Mouse (Mus musculus) hindbrain, embryonic 14.5 days (tissue): ENCODE data around the gene Cep85l. TPM values are rescaled to one million over a fixed set of nuclear protein-coding genes. Genes with fewer than 3 reads are reported as not detected.

Experiments
- ATAC-seq: fragments of 200-750 bp; cut with Nextera tagmentation; 2 replicates; pipeline ENCODE4 v1.8.0; 2017; ENCODE audit warnings: moderate number of reproducible peaks, mild to moderate bottlenecking, moderate TSS enrichment, moderate library complexity; ENCODE audit not compliant: low FRiP score
- DNase-seq: peaks from one replicate; pipeline ENCODE4 v3.0.0-alpha.2; 2015; ENCODE audit warnings: low spot score
- H3K27ac ChIP-seq: fragments of 300-500 bp; sonication (generic); 2 replicates; pipeline ENCODE4 v1.5.1; 2014; ENCODE audit warnings: mild to moderate bottlenecking, moderate library complexity
- H3K27me3 ChIP-seq: fragments of 300-500 bp; sonication (generic); 2 replicates; pipeline ENCODE4 v1.6.1; 2014; ENCODE audit warnings: mild to moderate bottlenecking, low read length, mixed read lengths; ENCODE audit not compliant: control insufficient read depth, insufficient read depth
- H3K36me3 ChIP-seq: fragments of 300-500 bp; sonication (generic); replicated peaks from 2 replicates; pipeline ENCODE4 v1.6.1; 2014; ENCODE audit not compliant: control insufficient read depth, insufficient read depth
- H3K4me1 ChIP-seq: fragments of 300-500 bp; sonication (generic); replicated peaks from 2 replicates; pipeline ENCODE4 v1.6.1; 2014; ENCODE audit warnings: antibody characterized with exemption, low read length, mixed read lengths; ENCODE audit not compliant: control insufficient read depth, insufficient read depth
- H3K4me2 ChIP-seq: fragments of 300-500 bp; sonication (generic); replicated peaks from 2 replicates; pipeline ENCODE4 v1.6.1; 2014; ENCODE audit warnings: mild to moderate bottlenecking, moderate library complexity
- H3K4me3 ChIP-seq: fragments of 300-500 bp; sonication (generic); replicated peaks from 2 replicates; pipeline ENCODE4 v1.5.1; 2014; ENCODE audit warnings: mild to moderate bottlenecking, low read length
- H3K9ac ChIP-seq: fragments of 300-500 bp; sonication (generic); 2 replicates; pipeline ENCODE4 v1.6.1; 2014
- H3K9me3 ChIP-seq: fragments of 300-500 bp; sonication (generic); 2 replicates; pipeline ENCODE4 v1.6.1; 2016; ENCODE audit warnings: low read length; ENCODE audit not compliant: control insufficient read depth
- WGBS: fragments of 180-500 bp; shearing (Covaris S2); extraction: QIAGEN DNeasy Blood & Tissue Kit; methylation state at CpG from one replicate; pipeline ENCODE4 v1.1.7; 2014; 5-methylcytosine and 5-hydroxymethylcytosine counted together
- polyA plus RNA-seq: library from polyadenylated mRNA; unstranded; fragments of >200 nt; fragmentation: Nextera tagmentation; extraction: Ambion mirVana; gene quantifications from 2 replicates; pipeline ENCODE4 v1.2.1, GENCODE M21; 2014

The Cep85l gene
- polyA plus RNA-seq, 1 experiment from 2014 or later: 7.8 TPM

GRCm38 (mm10) chr10:53416152-53416712, 36.5 kb upstream of the Cep85l start:
- no peaks in the 10 kb centered on the region for H3K36me3 ChIP-seq
- H3K27me3 ChIP-seq: no peaks in the 10 kb centered on the region
- no peaks in the 10 kb centered on the region for H3K9me3 ChIP-seq
- no peak overlapping the region for H3K4me3 ChIP-seq
- H3K9ac ChIP-seq: no peak overlapping the region
- ATAC-seq (no peak), DNase-seq (no peak)
- no peak overlapping the region for H3K27ac ChIP-seq
- no peak overlapping the region for H3K4me2 ChIP-seq
- 0 out of 2 replicates have a peak, but pooled peaks cover 6% of the 10 kb centered on the region for H3K4me1 ChIP-seq
- 48% methylated on average over 9 of the region's 9 CpGs for WGBS

GRCm38 (mm10) chr10:53415252-53415651, 35.5 kb upstream of the Cep85l start:
- no peaks in the 10 kb centered on the region for H3K9me3 ChIP-seq
- H3K9ac ChIP-seq: no peak overlapping the region
- no peak overlapping the region for H3K4me3 ChIP-seq
- no peak overlapping the region for H3K4me2 ChIP-seq
- DNase-seq (no peak), ATAC-seq (no peak)
- no peak overlapping the region for H3K27ac ChIP-seq
- no peaks in the 10 kb centered on the region for H3K36me3 ChIP-seq
- no peaks in the 10 kb centered on the region for H3K27me3 ChIP-seq
- 86% methylated on average over 9 of the region's 9 CpGs for WGBS
- H3K4me1 ChIP-seq: 0 out of 2 replicates have a peak, but pooled peaks cover 6% of the 10 kb centered on the region

- no peak overlapping the region for H3K4me2 ChIP-seq
- no peak overlapping the region for H3K27ac ChIP-seq
- no peak for ATAC-seq
- H3K36me3 ChIP-seq: no peaks in the 10 kb centered on the region
- no peak overlapping the region for H3K9ac ChIP-seq
- H3K4me3 ChIP-seq: no peak overlapping the region
- H3K27me3 ChIP-seq: no peaks in the 10 kb centered on the region
- no peak for DNase-seq
- 41% methylated on average over 6 of the region's 6 CpGs for WGBS
- H3K9me3 ChIP-seq: no peaks in the 10 kb centered on the region
- H3K4me1 ChIP-seq: 0 out of 2 replicates have a peak, but pooled peaks cover 6% of the 10 kb centered on the region
These were observed 34.6 kb upstream of the Cep85l start for GRCm38 (mm10) chr10:53414092-53415085.

- no peak overlapping the region for H3K4me2 ChIP-seq
- ATAC-seq (no peak), DNase-seq (no peak)
- no peaks in the 10 kb centered on the region for H3K27me3 ChIP-seq
- H3K36me3 ChIP-seq: no peaks in the 10 kb centered on the region
- no peaks in the 10 kb centered on the region for H3K9me3 ChIP-seq
- H3K27ac ChIP-seq: no peak overlapping the region
- H3K4me1 ChIP-seq: 0 out of 2 replicates have a peak, but pooled peaks cover 6% of the 10 kb centered on the region
- 95% methylated on average over 3 of the region's 3 CpGs for WGBS
- no peak overlapping the region for H3K4me3 ChIP-seq
- no peak overlapping the region for H3K9ac ChIP-seq
These were observed 33.2 kb upstream of the Cep85l start for GRCm38 (mm10) chr10:53412936-53413335.

- DNase-seq: no peak
These were observed 32.4 kb upstream of the Cep85l start for GRCm38 (mm10) chr10:53412165-53412564.

DNA sequence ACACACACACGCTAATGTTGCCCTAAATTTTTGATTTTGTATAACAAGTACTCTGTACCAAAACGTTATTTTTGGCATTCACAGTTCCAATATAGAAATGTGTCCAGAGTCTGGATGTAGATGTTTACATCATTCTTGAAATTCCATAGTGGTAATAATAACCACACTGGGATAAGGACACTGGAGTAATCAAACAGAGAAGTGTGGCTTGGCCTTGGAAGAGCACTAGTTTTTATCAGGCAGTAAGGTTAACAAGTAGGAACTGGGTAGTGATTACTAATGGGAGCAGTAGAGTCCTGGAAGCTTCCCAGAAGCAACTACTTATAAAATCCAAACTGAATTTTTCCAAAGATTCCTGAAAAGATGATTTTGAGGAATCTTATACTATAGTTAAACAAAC, 31.1 kb upstream of the Cep85l start:
- H3K4me3 ChIP-seq: no peak overlapping the region
- H3K9me3 ChIP-seq: no peaks in the 10 kb centered on the region
- H3K27ac ChIP-seq: no peak overlapping the region
- no peak overlapping the region for H3K4me2 ChIP-seq
- H3K27me3 ChIP-seq: no peaks in the 10 kb centered on the region
- DNase-seq (no peak), ATAC-seq (no peak)
- H3K9ac ChIP-seq: no peak overlapping the region
- H3K4me1 ChIP-seq: 0 out of 2 replicates have a peak, but pooled peaks cover 6% of the 10 kb centered on the region
- 79% methylated on average over 2 of the region's 2 CpGs for WGBS
- H3K36me3 ChIP-seq: no peaks in the 10 kb centered on the region

More at GRCm38 (mm10) chr10:53412165-53412564, 32.4 kb upstream of the Cep85l start:
- H3K4me1 ChIP-seq: 0 out of 2 replicates have a peak, but pooled peaks cover 6% of the 10 kb centered on the region
- WGBS: 90% methylated on average over 2 of the region's 2 CpGs
- no peak overlapping the region for H3K9ac ChIP-seq
- no peak overlapping the region for H3K4me3 ChIP-seq
- no peaks in the 10 kb centered on the region for H3K9me3 ChIP-seq
- no peaks in the 10 kb centered on the region for H3K36me3 ChIP-seq
- no peak for ATAC-seq
- no peaks in the 10 kb centered on the region for H3K27me3 ChIP-seq
- H3K4me2 ChIP-seq: no peak overlapping the region
- no peak overlapping the region for H3K27ac ChIP-seq

DNA sequence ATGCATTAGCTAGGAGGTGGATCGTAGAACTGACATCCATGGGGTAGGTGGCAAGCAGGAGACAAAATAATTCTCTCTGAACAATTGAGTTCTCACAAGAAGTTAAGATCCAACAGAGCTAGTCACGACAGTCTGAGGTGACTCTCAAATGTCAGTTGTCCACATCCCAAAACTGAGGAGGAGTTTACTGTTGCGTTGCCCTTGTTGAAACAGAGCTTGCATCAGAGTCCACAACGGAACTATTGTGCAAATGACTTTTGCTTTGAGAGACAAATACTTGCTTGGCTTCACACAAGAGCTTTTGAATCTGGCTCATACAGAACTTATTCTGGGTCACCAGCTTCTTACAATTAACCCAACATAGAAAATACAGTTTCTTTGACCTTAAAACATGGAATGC, 27.7 kb upstream of the Cep85l start:
- ATAC-seq: no peak
- Histone ChIP-seq H3K27me3 (no peaks in the 10 kb centered on the region), H3K27ac (no peak overlapping the region), H3K4me3 (no peak overlapping the region), H3K36me3 (no peaks in the 10 kb centered on the region), H3K4me1 (no peaks in the 10 kb centered on the region), H3K4me2 (no peak overlapping the region), H3K9ac (no peak overlapping the region), H3K9me3 (no peaks in the 10 kb centered on the region)
- DNase-seq: no peak
- WGBS: 75% methylated on average over 4 of the region's 4 CpGs

- no peak for ATAC-seq
- Histone ChIP-seq H3K4me2 (no peak overlapping the region), H3K27me3 (no peaks in the 10 kb centered on the region), H3K4me1 (no peaks in the 10 kb centered on the region), H3K4me3 (no peak overlapping the region), H3K9me3 (no peaks in the 10 kb centered on the region), H3K27ac (no peak overlapping the region), H3K9ac (no peak overlapping the region), H3K36me3 (no peaks in the 10 kb centered on the region)
- DNase-seq: no peak
- 89% methylated on average over 2 of the region's 2 CpGs for WGBS
These were observed 27.1 kb upstream of the Cep85l start for GRCm38 (mm10) chr10:53406845-53407244.

- no peak overlapping the region for H3K9ac ChIP-seq
- no peak for DNase-seq
- no peaks in the 10 kb centered on the region for H3K36me3 ChIP-seq
- ATAC-seq: no peak
- H3K4me1 ChIP-seq: peaks cover 13% of the 10 kb centered on the region; the same call in 1 of the 2 replicates
- H3K4me3 ChIP-seq: no peak overlapping the region
- no peaks in the 10 kb centered on the region for H3K27me3 ChIP-seq
- no peaks in the 10 kb centered on the region for H3K9me3 ChIP-seq
- no peak overlapping the region for H3K27ac ChIP-seq
- H3K4me2 ChIP-seq: no peak overlapping the region
These were observed 22.5 kb upstream of the Cep85l start for GRCm38 (mm10) chr10:53402293-53402692.
